Mouse (Mus musculus) embryonic facial prominence, embryonic 13.5 days (tissue): ENCODE data around the gene Gm26657. TPM values are rescaled to one million over a fixed set of nuclear protein-coding genes. Genes with fewer than 3 reads are reported as not detected.

ENCODE experiments used
- ATAC-seq: fragments of 200-750 bp; cut with Nextera tagmentation; 2 replicates; pipeline ENCODE4 v1.8.0; 2017; ENCODE audit warnings: low read depth; ENCODE audit not compliant: insufficient number of reproducible peaks, insufficient read depth, low FRiP score, low TSS enrichment
- H3K27ac ChIP-seq: fragments of 300-500 bp; sonication (generic); 2 replicates; pipeline ENCODE4 v1.5.1; 2015; ENCODE audit warnings: moderate library complexity, mild to moderate bottlenecking, inconsistent platforms
- H3K27me3 ChIP-seq: fragments of 300-500 bp; sonication (generic); 2 replicates; pipeline ENCODE4 v1.6.1; 2015; ENCODE audit warnings: mild to moderate bottlenecking, inconsistent platforms
- H3K36me3 ChIP-seq: fragments of 300-500 bp; sonication (generic); 2 replicates; pipeline ENCODE4 v1.6.1; 2015; ENCODE audit warnings: mild to moderate bottlenecking, inconsistent platforms
- H3K4me1 ChIP-seq: fragments of 300-500 bp; sonication (generic); 2 replicates; pipeline ENCODE4 v1.6.1; 2015; ENCODE audit warnings: inconsistent platforms
- H3K4me2 ChIP-seq: fragments of 300-500 bp; sonication (generic); 2 replicates; pipeline ENCODE4 v1.6.1; 2015; ENCODE audit warnings: moderate library complexity, mild to moderate bottlenecking, inconsistent platforms
- H3K4me3 ChIP-seq: fragments of 300-500 bp; sonication (generic); 2 replicates; pipeline ENCODE4 v1.5.1; 2015; ENCODE audit warnings: mild to moderate bottlenecking, inconsistent platforms
- H3K9ac ChIP-seq: fragments of 300-500 bp; sonication (generic); 2 replicates; pipeline ENCODE4 v1.6.1; 2015; ENCODE audit warnings: mild to moderate bottlenecking, inconsistent platforms
- H3K9me3 ChIP-seq: fragments of 300-500 bp; sonication (generic); 2 replicates; pipeline ENCODE4 v1.6.1; 2016; ENCODE audit warnings: inconsistent platforms
- WGBS: fragments of 180-500 bp; shearing (Covaris S2); methylation state at CpG from one replicate; pipeline ENCODE4 v1.1.7; 2015; ENCODE audit warnings: mixed read lengths; 5-methylcytosine and 5-hydroxymethylcytosine counted together
- polyA plus RNA-seq: library from polyadenylated mRNA; unstranded; fragments of >200 nt; fragmentation: Nextera tagmentation; extraction: Ambion mirVana; gene quantifications from 2 replicates; pipeline ENCODE4 v1.2.1, GENCODE M21; 2015

Gm26657 gene
- polyA plus RNA-seq, 1 experiment from 2014 or later, result not detected

- 94% methylated on average over 6 of the region's 6 CpGs for WGBS
- no peak overlapping the region for H3K9ac ChIP-seq
- H3K4me1 ChIP-seq, result peaks cover 10% of the 10 kb centered on the region; the same call in 1 of the 2 replicates
Measured at GRCm38 (mm10) chr4:56723237-56723636, 16.6 kb upstream of the Gm26657 start.

GRCm38 (mm10) chr4:56725839-56726238 lies 14.0 kb upstream of the Gm26657 start:
- Histone ChIP-seq H3K36me3 (no peaks in the 10 kb centered on the region), H3K4me1 (no peaks in the 10 kb centered on the region), H3K9ac (no peak overlapping the region), H3K4me2 (no peak overlapping the region), H3K9me3 (0 out of 2 replicates have a peak, but pooled peaks cover 3% of the 10 kb centered on the region), H3K4me3 (no peak overlapping the region), H3K27me3 (no peaks in the 10 kb centered on the region), H3K27ac (no peak overlapping the region)
- no peak for ATAC-seq
- 51% methylated on average over 8 of the region's 8 CpGs for WGBS

More at GRCm38 (mm10) chr4:56723237-56723636, 16.6 kb upstream of the Gm26657 start:
- Histone ChIP-seq H3K27me3 (no peaks in the 10 kb centered on the region), H3K4me3 (no peak overlapping the region), H3K9me3 (0 out of 2 replicates have a peak, but pooled peaks cover 3% of the 10 kb centered on the region), H3K4me2 (no peak overlapping the region), H3K27ac (no peak overlapping the region), H3K36me3 (no peaks in the 10 kb centered on the region)
- no peak for ATAC-seq

GRCm38 (mm10) chr4:56740611-56741010 lies 741 bp downstream of the Gm26657 start:
- 96% methylated on average over 20 of the region's 20 CpGs for WGBS
- Histone ChIP-seq H3K4me1 (no peaks in the 10 kb centered on the region), H3K36me3 (peaks cover 23% of the 10 kb centered on the region), H3K27me3 (no peaks in the 10 kb centered on the region), H3K27ac (no peak overlapping the region), H3K4me3 (no peak overlapping the region), H3K9me3 (no peaks in the 10 kb centered on the region), H3K9ac (no peak overlapping the region), H3K4me2 (no peak overlapping the region)
- ATAC-seq, result no peak

GRCm38 (mm10) chr4:56741041-56741493 lies 1.2 kb downstream of the Gm26657 start, which contains the start of gene Actl7b:
Gene Actl7b, minus strand, starts transcription at chr4:56741443.
- WGBS, result 95% methylated on average over 13 of the region's 13 CpGs
- Histone ChIP-seq H3K4me2 (no peak within 1 kb of the TSS), H3K27me3 (no peaks in the 10 kb centered on the region), H3K4me3 (no peak within 1 kb of the TSS), H3K9me3 (no peaks in the 10 kb centered on the region), H3K4me1 (no peaks in the 10 kb centered on the region), H3K27ac (no peak within 1 kb of the TSS), H3K9ac (no peak within 1 kb of the TSS), H3K36me3 (peaks cover 28% of the 10 kb centered on the region)
- no peak for ATAC-seq

GRCm38 (mm10) chr4:56742698-56743097 lies 2.8 kb downstream of the Gm26657 start:
- ATAC-seq, result no peak
- H3K36me3 ChIP-seq, result peaks cover 44% of the 10 kb centered on the region
- H3K4me3 ChIP-seq, result no peak overlapping the region
- no peaks in the 10 kb centered on the region for H3K4me1 ChIP-seq
- no peaks in the 10 kb centered on the region for H3K9me3 ChIP-seq
- H3K9ac ChIP-seq, result no peak overlapping the region
- WGBS, result 81% methylated on average over 4 of the region's 4 CpGs
- H3K4me2 ChIP-seq, result no peak overlapping the region
- H3K27ac ChIP-seq, result no peak overlapping the region
- no peaks in the 10 kb centered on the region for H3K27me3 ChIP-seq

GRCm38 (mm10) chr4:56743363-56744195 lies 3.7 kb downstream of the Gm26657 start, which contains the start of gene Actl7a:
Gene Actl7a, plus strand, starts transcription at chr4:56743413.
- H3K36me3 ChIP-seq, result peaks cover 52% of the 10 kb centered on the region
- no peak within 1 kb of the TSS for H3K4me2 ChIP-seq
- no peaks in the 10 kb centered on the region for H3K27me3 ChIP-seq
- H3K9me3 ChIP-seq, result no peaks in the 10 kb centered on the region
- H3K9ac ChIP-seq, result no peak within 1 kb of the TSS
- ATAC-seq, result no peak
- no peak within 1 kb of the TSS for H3K4me3 ChIP-seq
- H3K27ac ChIP-seq, result no peak within 1 kb of the TSS
- no peaks in the 10 kb centered on the region for H3K4me1 ChIP-seq
- whole genome bisulfite sequencing, result 97% methylated on average over 21 of the region's 21 CpGs

- Histone ChIP-seq H3K4me1 (no peaks in the 10 kb centered on the region), H3K27me3 (no peaks in the 10 kb centered on the region), H3K27ac (no peak overlapping the region), H3K4me3 (no peak overlapping the region), H3K4me2 (no peak overlapping the region), H3K9ac (no peak overlapping the region), H3K36me3 (peaks cover 77% of the 10 kb centered on the region), H3K9me3 (no peaks in the 10 kb centered on the region)
- 82% methylated on average over 2 of the region's 2 CpGs for WGBS
- no peak for ATAC-seq
Measured at GRCm38 (mm10) chr4:56746345-56746744, 6.5 kb downstream of the Gm26657 start.

- Histone ChIP-seq H3K4me2 (no peak overlapping the region), H3K4me1 (no peaks in the 10 kb centered on the region), H3K4me3 (no peak overlapping the region), H3K36me3 (peaks cover 86% of the 10 kb centered on the region), H3K9ac (no peak overlapping the region), H3K27ac (no peak overlapping the region), H3K9me3 (no peaks in the 10 kb centered on the region), H3K27me3 (no peaks in the 10 kb centered on the region)
- WGBS, result 95% methylated on average over 9 of the region's 9 CpGs
- no peak for ATAC-seq
Measured at GRCm38 (mm10) chr4:56747456-56747855, 7.6 kb downstream of the Gm26657 start.

GRCm38 (mm10) chr4:56756021-56756420 lies 16.2 kb downstream of the Gm26657 start:
- no peak for ATAC-seq
- Histone ChIP-seq H3K9me3 (no peaks in the 10 kb centered on the region), H3K36me3 (peaks cover 90% of the 10 kb centered on the region), H3K4me3 (no peak overlapping the region), H3K27ac (no peak overlapping the region), H3K9ac (no peak overlapping the region), H3K4me1 (no peaks in the 10 kb centered on the region), H3K27me3 (no peaks in the 10 kb centered on the region), H3K4me2 (no peak overlapping the region)
- WGBS, result 93% methylated on average over 5 of the region's 5 CpGs

- H3K36me3 ChIP-seq, result peaks cover 90% of the 10 kb centered on the region
- WGBS, result 89% methylated on average over 10 of the region's 10 CpGs
- H3K27me3 ChIP-seq, result no peaks in the 10 kb centered on the region
- H3K9me3 ChIP-seq, result no peaks in the 10 kb centered on the region
- no peak for ATAC-seq
- no peak overlapping the region for H3K9ac ChIP-seq
- H3K4me2 ChIP-seq, result no peak overlapping the region
- no peaks in the 10 kb centered on the region for H3K4me1 ChIP-seq
- H3K4me3 ChIP-seq, result no peak overlapping the region
- H3K27ac ChIP-seq, result no peak overlapping the region
Measured at GRCm38 (mm10) chr4:56756966-56757600, 17.2 kb downstream of the Gm26657 start.

GRCm38 (mm10) chr4:56757693-56758092 lies 17.8 kb downstream of the Gm26657 start:
- Histone ChIP-seq H3K4me1 (no peaks in the 10 kb centered on the region), H3K9ac (no peak overlapping the region), H3K4me3 (no peak overlapping the region), H3K27ac (no peak overlapping the region), H3K4me2 (no peak overlapping the region), H3K27me3 (no peaks in the 10 kb centered on the region), H3K36me3 (peaks cover 96% of the 10 kb centered on the region), H3K9me3 (no peaks in the 10 kb centered on the region)
- ATAC-seq, result no peak
- 96% methylated on average over 1 of the region's 1 CpGs for WGBS
